Mouse (Mus musculus) lung, postnatal 10 days (tissue): ENCODE measurements around the gene Grsf1.

Experiments used
- DNase-seq: peaks from one replicate; pipeline ENCODE4 v3.0.0; 2021

Grsf1 gene

DNA sequence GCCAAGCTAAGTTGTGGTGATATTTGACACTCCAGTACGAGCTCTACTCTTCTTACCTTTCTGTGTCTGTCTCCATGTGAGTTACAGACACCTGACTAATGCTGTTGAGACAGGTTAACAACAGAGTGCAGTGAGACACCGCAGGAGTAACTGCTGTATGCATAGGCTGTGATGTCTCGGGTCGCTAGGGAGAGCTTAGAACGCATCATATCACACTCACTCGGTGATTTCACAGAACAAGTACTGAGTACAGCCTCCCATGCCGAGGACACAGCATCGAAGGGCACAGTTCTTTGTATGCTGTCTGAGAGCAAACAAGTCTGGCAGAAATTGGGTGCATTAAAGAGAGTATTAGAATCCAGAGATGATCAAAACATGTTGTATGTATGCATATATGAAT lies 46.0 kb downstream of the Grsf1 start:
- no peak for DNase-seq

- no peak for DNase-seq
Measured at GRCm38 (mm10) chr5:88629125-88629524, 46.8 kb downstream of the Grsf1 start.

DNA sequence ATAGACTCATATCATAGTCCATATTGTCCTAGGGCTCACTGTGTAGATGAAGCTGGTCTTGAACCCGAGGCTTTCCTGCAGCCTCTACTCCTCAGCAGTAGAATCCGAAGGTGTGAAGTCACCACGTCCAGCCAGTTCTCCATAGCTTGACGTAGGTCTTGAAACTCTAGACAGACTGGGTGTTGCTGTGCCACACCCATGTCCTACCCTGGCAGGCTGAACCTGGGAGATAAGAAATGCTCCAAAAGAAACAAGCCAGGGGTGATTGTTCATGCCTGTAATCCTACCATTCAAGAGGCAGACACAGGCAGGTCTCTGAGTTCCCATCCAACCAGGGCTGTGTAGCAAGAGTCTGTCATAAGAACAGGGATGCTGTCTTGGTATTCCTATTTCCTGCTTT lies 48.4 kb downstream of the Grsf1 start:
- DNase-seq = no peak

- DNase-seq = peak; percentile 6
Measured at GRCm38 (mm10) chr5:88616988-88617387, 59.0 kb downstream of the Grsf1 start.

GRCm38 (mm10) chr5:88614129-88614528 lies 61.8 kb downstream of the Grsf1 start:
- DNase-seq = no peak
